Mouse (Mus musculus) cerebellum, postnatal 25 days (tissue): ENCODE results near the gene Olfr884.

ENCODE experiments used
- DNase-seq, 2 experiments: peaks; one replicate each; pipeline ENCODE4 v3.0.0; 2021; ENCODE audit warnings: mixed read lengths in 2 of 2

The Olfr884 gene

DNA sequence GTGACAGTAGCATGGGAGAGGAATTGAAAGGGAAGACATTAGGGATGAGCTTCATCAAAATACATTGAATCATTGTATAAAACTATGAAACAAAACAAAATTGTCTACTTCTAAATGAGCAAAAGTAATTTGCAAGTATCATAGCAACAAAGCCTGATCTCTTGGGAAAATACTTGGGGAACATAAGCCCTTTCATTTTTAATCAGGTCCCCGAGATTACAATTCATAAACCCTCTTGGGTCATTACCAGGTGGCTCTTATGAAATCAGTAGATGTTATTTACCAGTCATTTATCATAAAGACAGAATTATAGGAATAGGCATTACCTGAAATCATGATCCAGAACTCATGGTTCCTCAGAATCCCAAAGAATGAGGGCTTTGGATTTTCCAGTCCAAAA lies at the start of gene Olfr884:
Olfr884 (plus strand) TSS at position 301 of the 400 bp plus-strand sequence.
- DNase-seq = no peak

DNA sequence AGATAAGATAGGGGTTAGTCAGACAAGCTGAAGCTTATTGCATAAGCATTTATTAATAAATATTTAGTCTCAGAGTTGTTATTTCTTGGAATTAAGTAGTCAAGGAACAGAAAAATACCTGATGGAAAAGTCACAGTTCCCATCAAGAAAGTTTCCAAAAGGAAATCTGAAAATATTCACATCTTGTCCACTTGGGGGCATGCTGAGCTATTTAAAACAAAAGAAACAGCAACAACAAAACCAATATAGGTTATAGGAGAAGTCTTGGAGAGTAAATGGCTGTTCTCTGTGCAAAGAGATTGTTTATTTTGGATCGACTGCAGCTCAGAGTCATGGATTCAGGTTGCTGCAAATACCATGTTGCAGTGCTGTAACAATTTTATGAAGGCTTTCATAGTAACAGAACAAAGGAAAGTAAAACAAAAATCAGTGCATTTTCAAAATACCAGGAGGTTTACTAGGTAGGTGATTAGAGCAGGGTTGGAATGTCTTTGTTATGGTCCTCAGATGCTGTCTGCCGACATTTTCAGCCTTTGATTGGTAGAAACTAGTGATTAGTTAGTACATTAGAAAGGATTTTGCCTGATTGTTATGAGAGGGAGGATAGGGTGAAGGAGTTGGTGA lies 47.7 kb upstream of the Olfr884 start:
- DNase-seq = no peak

DNA sequence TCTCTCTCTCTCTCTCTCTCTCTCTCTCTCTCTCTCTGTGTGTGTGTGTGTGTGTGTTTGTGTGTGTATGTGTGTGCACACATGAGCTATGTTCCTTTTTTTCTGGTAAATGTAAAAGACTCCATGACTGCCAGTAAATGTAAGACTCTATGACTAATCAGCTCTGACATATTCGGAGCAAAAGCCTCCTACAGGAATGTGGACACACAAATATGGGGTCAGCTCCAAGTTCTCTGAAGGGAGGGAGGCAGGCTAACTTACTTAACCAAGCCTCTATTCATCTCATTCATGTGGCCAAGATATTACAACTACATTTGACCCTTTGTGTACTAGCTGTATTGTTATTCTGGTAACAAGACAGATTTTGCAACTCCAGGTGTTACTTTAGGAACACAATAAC lies 46.3 kb upstream of the Olfr884 start:
- DNase-seq = no peak

DNA sequence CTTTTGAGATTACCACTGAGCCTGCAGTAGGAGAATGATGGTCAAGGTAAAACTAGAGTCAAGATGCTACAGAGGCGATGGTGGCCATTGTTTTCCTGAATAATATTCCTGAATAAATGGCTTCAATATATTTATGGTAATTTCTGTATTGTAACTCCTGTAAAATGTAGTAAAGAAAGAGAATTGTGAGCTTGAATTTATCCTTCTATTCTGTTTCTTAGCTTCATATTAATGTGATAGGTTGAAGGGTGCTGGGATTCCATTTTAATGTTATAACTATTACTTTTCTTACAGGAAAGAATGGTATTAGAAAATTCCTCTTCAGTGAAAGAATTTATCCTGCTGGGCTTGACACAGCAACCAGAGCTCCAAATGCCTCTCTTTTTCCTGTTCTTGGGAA lies 20.8 kb upstream of the Olfr884 start, which contains the start of gene Olfr883:
Olfr883 (plus strand) TSS at position 301 of the 400 bp plus-strand sequence.
- DNase-seq = no peak

DNA sequence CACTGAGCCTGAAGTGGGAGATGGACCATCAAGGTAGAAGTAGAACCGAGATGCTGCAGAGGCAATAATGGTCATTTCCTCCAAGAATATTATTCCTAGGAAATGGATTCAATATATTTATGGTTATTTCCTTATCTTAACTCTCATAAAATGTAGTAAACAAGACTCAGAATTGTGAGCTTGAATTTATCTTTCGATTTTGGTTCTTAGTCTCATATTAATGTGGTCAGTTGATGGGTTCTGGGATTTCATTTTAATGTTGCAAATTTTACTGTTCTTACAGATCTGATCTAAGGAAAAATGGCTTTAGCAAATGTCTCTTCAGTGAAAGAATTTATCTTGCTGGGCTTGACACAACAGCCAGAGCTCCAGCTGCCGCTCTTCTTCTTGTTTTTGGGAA lies 14.7 kb downstream of the Olfr884 start, which contains the start of gene Olfr885:
Olfr885 (plus strand) TSS at position 301 of the 400 bp plus-strand sequence.
- no peak for DNase-seq

DNA sequence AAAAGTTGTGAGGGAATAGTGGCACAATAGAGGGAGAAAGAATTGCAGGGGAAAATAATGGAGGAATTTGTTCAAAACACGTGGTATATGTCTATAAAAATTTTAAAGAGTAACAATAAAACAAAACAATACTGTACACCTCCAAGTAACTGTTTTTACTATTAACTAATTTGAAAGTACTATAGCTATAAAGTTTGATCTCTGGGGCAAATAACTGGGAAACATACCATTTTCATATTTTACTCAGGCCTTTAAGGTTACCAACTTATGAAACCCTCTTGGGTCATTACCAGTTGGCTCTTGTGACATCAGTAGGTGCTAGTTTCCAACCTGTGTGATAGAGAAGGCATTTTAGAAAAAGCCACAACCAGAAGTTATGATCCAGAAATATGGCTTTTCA lies 37.4 kb downstream of the Olfr884 start, which contains the start of gene Olfr887:
Olfr887 (plus strand) TSS at position 301 of the 400 bp plus-strand sequence.
- no peak for DNase-seq
